Mouse (Mus musculus): ENCODE data around the gene Mob1a.

Gene Mob1a

DNA sequence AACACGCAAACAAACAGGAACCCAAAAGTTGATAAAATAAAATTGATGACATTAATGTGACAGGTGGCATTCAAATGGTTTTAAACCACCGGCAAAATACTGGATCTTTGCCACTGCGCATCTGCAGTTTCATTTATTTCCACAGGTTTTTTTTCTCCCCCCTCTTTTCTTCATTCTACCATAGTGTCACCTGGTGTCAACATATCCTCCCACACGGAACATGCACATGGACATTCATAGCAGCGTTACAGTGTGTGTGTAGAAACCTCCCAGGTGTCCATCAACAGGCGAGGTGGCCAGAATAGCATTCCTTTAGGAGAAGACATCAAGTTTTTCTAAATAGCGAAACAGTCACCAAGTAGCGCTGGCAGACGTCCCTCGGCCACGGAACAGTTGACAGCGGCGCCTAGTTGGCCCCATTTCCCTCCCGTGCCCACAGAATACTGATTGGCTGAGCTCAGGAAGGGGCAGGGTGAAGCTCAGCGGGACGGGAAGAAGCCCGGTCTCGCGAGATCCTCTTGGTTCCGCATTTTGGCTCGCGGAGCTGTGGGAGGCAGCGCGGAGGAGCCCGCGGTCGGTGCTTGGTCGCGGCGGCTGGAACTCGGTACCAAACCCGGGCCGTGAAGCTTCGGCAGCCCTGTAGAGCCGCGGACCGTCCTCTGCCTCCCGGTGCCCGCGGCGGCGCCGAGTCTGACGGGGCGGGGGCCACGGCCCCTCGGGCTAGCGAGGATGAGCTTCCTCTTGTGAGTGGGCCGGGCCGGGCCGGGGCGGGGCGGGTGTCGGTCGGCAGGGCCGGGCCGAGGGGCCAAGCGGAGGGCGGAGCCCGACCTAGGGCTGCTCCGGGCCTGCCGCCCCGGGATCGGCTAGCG is at the start of gene Mob1a, which contains the start of gene Mthfd2:
Mob1a (plus strand) TSS at position 492 of the 869 bp plus-strand sequence.
Mthfd2 (minus strand) TSS at position 384 of the 869 bp plus-strand sequence.
- DNase-seq (ENCODE audit: low read depth) = peak; percentile 98

DNA sequence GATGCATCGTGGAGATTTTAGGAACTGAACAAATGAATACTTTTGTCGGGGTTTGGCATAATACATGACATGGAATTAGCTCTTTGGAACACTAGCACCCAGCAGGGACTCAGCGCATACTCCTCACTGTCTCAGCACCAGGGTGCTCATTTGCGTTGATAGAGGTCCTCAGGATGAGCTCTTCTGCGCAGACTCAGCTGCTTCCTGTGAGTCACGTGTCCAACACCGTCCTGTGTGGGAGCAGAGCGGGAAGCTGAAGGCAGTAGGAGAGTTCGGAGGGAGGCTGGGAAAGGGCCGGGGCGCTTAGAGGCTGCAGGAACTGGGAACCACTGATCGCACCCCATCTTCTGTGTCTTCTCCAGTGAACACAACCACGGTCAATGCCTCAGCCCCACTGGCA is 48.7 kb upstream of the Mob1a start:
- DNase-seq (ENCODE audit: low read depth) = no peak

DNA sequence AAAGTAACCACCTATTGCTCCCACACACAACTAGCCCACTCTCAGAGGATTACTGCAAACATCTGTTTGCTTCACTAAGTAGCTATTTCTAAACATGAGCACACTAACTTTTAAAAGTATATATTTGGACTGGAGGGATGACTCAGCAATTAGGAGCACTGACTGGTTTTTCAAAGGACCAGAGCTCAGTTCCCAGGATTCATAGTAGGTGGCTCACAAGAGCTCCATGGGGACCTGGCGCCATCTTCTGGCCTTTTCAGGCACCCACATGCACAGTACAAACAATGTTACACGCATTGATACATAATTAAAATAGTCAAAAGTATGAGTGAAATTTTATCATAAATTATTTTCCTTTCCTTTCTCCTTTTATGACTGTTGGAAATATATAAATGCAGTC is 46.9 kb upstream of the Mob1a start:
- DNase-seq (ENCODE audit: low read depth) = peak; percentile 74

DNA sequence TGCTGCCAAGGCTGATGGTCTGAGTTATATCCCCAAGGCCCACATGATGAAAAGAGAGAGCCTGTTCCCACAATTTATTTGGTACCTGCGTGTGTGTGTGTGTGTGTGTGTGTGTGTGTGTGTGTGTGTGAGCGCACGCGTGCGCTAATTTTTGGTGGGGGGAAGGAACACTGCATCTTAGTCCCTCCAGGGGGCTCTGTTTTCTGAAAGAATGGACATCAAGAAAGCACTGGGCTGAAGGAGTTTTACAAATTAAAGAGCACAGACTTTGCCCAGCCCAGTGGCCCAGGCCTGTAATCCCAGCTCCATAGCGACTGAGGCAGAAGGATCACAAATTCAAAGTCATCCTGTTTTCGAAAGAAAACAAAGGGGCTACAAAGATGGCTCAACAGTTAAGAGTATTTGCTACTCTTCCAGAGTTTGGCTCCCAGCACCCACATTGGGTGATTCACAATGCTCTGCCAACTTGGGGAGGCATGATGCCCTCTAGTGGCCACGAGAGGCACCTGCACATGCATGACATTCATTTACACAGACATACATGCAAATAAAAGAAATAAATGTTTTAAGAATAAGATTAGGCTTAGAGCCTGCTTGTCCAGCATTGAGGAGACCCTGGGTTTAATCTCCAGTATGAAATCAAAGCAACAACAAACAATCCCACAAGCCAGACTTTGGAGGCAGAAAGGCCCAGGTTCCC is 45.4 kb upstream of the Mob1a start:
- peak; percentile 54 for DNase-seq (ENCODE audit: low read depth)

DNA sequence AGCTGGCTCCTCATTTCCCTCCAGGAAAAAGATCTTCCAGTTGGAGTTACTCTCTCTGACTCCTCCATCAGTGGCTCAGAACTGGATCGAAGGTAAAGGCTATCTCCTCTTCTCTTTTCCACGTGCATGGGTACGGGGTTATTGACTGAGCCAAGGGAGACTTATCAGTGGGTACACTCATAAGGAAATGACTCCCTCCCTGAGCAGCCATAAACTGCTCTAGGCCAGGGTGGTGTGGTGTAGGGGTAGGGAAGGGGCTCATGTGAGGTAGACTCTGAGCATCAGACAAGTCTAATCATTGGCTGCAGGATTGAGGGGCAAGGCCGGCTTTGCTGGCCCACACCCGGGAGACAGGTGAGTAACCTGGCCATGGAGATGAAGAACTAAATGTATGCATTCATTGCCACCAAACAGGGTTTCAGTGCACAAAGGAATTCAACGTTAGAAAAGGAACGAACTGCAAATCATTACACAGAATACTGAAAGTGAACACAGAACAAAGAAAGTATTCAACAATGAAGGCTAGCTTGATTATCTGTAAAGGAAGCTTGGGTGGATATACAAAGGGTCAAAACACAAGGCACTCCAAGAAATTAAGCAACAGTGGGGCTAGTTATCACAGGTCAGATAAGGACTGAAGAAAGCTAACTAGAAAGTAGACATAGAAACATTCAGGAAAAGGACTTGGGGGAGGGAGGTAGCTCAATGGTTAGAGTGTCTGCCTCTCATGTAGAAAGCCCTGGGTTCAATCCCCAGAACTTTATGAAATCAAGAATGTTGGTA is 25.2 kb upstream of the Mob1a start:
- DNase-seq (ENCODE audit: low read depth) = no peak

DNA sequence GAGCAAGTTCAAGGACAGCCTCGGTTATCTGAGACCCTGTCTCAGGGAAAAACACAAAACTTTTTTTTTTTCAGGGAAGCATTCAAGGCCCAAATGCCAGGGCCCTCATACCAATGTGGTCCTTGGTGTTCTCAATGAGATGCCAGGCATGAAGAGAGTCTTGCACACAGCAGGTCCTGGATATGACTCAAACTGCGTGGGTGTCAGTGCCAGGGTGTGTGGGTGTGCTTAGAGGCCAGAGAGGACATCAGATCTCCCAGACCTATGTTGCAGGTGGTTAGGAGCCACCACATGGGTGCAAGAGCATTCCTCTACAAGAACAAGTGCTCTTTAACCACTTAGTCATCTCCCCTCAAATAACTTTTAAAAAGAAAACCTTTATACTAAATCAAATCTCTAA is 24.5 kb upstream of the Mob1a start:
- DNase-seq (ENCODE audit: low read depth) = no peak

DNA sequence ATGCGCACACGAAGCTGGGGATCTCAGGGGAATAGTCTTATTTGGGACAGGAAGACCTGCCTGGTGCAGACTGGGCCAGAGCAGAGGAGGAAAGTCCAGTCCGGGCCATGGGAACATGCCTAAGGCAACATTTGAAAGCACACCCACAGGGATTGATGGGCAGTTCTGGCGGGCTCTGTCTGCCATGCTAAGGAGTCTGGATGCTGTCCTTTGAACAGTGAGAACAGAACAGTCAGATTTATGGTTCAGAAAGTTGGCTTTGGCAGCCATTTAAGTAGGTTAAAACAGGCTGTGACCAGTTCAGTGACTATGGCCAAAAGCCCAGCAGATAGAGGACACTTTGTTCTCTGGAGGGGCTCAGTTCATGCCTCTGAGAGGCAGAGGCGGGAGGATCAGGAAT is 23.6 kb upstream of the Mob1a start:
- DNase-seq (ENCODE audit: low read depth) = no peak

DNA sequence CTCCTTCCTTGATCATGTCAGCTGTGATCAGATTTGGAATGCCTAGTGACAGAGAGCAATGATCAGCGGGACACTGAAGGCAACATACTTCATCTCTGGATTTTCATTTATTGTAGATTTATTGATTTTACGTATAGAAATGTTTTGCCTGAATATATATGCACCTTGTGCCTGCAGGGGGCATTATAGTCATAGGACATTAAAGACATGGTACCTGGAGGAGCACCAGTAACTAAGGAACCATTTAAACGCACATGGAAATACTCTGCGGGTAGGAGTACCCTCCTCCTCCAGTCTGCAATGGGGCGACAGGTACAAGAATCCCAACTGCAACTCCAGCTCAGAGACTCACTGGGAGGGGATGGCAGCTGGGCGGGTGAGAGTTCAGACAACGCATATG is 16.8 kb upstream of the Mob1a start:
- DNase-seq (ENCODE audit: low read depth) = peak; percentile 67

DNA sequence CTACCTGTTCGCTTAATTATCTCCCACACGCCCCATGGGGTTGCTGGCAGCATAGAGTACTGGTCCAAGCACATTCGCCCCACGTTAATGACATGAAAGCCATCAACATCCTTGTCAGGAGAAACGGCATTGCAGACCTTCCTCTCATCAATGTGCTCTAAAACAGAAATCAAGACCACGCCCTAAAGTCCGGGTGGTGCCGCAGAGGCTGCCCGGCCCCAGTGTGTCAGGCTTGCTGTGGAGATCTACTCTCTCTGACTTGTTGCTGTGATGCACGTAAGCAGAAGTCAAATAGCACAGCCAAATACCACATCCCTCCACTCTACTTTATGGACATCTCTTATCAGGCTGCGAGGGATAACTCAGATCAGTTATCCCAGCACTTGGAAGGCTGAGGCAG is 14.6 kb upstream of the Mob1a start:
- DNase-seq (ENCODE audit: low read depth) = peak; percentile 38

DNA sequence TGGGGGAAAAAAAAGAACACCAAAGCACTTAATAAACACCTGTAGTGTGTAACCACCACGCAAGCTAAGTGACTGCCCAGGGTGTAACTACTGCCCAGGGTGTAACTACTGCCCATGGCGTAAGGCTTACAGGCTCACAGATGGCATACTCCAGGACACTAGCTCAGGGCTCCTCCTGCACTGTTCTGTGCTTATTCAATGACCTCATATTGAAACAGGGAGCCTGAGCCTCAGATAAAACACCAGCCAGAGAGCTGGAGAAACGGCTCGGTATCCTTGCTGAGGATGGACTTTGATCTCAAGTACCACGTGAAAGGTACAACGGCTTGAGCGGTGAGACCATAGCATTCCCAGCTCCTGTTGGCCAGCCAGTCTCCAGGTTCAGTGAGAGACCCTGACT is 13.8 kb upstream of the Mob1a start:
- DNase-seq (ENCODE audit: low read depth) = peak; percentile 66

DNA sequence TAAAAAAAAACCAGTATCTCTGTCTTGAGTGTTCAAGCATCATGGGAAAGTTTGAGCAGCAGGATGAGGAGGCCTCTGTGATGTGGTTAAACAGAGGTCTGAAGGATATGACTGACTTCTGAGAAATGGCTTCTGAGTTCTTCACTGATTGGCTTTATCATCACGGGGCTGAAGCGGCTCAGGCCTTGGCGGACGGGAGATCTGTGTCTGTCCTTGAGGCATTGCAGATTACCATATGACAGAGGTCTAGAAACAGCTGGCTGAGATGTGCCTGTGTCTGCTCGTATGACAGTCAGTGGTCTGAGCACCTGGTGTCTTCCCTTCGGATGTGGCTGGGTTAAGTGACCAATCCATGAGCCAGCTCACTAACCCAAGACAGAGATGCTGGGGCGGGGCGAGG is 13.3 kb upstream of the Mob1a start:
- DNase-seq (ENCODE audit: low read depth) = peak; percentile 81

DNA sequence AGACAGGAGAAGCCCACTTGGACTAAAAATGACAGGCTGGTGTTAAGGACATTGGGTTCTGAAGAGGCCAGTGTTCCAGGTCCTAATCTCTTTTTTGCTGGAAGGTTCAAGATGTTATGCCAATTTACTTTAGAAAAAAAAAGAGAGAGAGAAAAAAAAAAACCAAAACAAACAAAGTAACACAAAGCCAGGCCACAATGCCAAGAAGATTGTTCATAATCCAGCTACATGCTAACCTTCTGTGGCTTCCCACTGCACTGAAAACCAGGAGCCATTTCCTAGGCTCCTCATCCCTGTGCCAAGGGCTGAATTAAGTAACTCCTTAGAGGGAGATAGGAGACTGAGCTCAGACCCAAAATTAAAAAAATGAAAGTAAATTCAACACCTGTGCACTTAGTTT is 10.5 kb upstream of the Mob1a start:
- DNase-seq (ENCODE audit: low read depth) = no peak

DNA sequence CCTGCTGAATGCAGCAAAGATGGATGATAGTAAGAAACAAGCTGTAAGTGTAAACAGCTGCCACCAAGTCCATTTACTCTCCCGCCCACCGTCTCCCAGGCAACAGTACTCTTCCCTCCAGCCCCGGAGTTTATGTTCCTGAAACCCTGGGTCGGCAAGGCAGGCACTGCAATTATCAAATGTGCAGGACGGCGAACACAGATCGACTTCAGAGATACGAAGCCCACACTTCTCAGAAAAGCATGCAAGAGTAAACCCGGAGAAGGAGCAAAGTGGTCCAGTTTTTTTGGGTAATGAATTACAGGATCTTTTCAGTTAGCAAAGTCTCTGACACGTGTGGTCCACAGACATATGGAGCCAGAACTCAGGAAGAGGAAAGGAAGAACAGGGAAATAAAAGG is 9.8 kb upstream of the Mob1a start:
- DNase-seq (ENCODE audit: low read depth) = peak; percentile 53

DNA sequence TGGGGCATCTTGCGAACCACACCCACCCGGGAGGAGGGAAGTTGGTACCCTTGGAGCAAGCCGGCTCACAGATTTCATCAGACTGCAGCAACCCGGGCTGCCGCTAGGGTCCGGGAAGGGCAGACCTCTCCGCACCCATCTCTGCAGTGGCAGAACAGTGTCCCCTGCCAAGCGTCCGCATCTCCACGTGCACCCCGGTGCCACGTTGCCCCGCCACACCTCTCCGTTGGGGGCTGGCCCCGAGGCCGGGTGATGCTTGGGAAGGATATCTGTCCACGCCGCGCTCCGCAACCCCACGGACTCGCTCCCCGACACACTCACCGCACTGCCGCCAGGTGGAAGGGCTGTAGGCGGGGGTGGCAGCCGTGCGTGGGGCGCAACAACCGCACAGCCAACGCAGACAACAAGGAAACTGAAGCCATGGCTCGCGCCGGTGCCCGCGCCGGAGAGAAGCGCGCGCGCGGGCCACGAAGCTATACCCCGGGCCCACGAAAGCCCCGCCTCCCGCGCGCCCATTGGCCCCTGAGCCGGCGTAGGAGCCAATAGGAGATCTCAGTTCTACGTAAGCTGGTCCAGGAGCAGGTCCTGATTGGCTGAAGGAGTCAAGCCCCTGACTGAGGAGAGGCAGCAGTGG is 8.6 kb upstream of the Mob1a start:
- DNase-seq (ENCODE audit: low read depth) = peak; percentile 95

DNA sequence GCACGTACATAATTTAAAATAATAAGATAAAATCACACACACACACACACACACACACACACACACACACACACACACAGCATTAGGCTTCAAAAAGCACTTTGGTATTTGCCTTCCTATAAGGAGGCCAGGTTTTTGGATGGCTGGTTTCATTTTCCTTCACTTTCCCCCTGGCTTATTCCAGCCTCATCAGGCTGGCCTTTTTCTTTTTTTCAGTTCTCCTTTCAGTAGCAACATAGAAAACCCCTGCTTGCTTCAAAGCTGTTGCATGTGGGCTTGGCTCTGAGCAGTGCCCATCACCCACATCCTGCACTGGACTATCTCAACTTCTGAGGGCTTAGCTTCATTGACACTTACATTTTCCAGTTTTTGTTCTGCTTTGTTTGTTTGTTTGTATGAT is 3.9 kb upstream of the Mob1a start:
- no peak for DNase-seq (ENCODE audit: low read depth)

DNA sequence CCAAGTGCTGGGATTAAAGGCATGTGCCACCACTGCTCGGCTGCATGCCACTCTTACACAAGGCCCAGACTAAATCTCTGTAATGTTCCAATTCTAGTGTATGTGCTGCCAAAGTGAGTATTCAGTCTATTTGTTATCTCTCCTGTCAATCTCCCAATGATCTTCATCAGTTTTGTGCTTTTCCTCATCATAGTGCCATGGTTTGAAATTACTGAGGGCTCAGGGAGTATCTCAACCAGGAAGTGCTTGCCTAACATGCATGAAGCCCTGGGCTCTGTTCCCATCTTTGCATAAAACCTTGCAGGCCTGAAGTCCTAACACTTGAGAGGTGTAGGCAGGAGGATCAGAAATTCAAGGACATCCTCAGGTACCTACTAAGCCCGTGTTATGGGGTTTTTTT is 3.0 kb upstream of the Mob1a start:
- no peak for DNase-seq (ENCODE audit: low read depth)

DNA sequence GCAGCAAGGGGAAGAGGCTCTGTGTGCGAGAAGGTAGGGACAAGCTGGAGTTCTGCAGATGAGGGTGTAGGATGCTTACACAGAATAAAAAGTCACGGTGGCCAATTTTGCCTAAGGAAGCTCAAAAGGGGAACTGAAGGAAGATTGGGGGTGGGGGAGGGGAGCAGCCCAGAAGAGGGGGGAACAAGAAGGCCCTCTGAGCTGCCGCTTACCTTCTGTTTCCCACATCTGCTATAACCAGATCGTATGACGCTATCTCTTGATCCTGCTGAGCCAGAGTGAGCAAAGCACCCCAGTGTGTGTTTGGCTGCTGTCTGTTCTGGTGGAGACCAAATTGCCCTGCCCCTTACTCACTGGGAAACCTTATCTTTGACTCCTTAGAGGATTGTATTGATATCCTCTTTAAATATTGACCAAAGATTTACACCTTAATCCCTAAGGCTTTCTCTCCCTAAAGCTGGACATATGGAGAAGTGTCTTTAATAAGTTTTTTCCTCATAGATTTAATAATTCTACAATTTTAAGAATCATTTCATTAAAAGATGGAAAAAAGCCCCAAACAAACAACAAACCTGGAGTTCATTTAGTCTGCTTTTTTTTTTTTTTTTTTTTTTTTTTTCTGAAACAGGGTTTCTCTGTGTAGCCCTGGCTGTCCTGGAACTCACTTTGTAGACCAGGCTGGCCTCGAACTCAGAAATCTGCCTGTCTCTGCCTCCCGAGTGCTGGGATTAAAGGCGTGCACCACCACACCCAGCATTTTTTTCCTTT is 2.0 kb upstream of the Mob1a start:
- no peak for DNase-seq (ENCODE audit: low read depth)

DNA sequence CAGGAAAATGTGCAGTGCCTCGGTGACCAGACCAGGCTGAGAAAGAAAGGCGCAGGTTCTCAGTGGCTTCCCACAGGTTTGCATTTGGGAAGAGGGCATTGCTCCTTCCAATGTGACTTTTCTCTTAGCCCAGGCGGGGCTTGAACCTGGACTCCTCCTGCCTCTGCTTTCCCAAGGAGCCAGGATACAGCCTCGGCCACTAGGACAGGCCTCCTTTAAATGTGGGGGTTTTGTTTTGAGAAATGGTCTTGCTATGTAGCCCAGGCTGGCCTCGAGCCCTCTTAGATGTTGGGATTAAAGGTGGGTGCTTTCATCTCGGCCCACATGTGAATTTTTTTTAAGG is 549 bp downstream of the Mob1a start:
- DNase-seq (ENCODE audit: low read depth) = no peak

DNA sequence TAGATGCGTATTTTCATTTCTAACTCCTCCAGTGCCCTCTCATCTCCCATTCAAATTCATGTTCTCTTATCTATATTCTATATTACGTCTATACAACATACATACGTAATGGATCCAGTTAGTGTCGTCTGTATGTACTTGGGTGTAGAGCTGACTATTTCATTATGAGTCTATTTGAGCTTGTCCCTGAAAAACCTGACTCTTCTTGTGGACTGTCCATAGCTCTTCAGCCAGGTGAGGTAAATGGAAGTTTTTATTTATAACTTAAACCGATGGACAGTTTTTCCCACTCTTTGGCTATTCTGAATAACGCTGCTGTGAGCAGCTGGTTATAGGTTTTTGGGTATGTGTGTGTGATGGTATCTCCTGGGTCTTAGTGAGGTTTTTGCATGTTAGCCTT is 945 bp downstream of the Mob1a start:
- peak; percentile 54 for DNase-seq (ENCODE audit: low read depth)

DNA sequence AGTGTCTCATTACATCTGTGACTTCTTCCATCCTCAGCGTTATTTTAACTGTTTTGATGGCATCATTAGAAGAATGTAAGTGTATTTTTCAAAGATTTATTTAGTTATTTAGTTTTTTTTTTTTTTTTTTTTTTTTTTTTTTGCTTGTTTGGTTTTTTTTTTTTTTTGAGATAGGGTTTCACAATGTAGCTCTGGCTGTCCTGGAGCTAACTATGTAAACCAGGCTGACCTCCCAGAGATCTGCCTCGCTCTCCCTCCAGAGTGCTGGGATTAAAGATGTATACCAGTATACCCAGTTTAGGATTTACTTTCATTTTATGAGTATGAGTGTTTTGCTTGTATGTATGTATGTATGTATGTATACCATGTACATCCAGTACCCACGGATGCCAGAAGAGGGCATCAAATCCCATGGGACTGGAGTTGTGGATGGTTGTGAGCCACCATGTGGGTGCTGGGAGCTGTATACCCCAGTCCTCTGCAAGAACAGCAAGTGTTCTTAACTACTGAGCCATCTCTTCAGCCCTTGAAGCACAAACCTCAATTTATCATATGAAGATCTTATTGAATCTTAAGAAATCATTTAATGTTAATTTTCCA is 1.9 kb downstream of the Mob1a start:
- peak; percentile 38 for DNase-seq (ENCODE audit: low read depth)

DNA sequence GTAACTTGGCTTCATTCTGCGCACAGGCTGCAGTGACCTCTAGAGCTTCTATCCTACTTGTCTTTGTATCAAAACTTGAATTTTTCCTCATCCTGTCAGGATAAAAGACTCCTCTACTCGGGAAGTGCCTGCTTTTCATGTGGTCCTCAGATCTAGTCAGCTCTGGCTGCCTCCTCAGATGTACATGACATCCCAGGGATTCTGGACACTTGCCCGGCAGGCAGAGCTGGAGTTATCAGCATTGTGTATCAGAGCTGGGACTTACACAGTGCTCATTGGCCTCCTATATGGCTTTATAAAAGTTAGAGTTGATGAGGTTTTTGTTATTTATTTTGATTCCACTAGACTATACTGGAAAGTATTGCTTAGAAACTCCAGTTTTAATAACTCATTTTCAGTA is 15.6 kb downstream of the Mob1a start:
- no peak for DNase-seq (ENCODE audit: low read depth)

Measured in induced T-regulatory cell, adult 2 months (primary cell).